Mouse (Mus musculus) stomach, postnatal 0 days (tissue): Measurements from ENCODE around the gene Stxbp5l. TPM values are rescaled to one million over a fixed set of nuclear protein-coding genes. Genes with fewer than 3 reads are reported as not detected.
A peak's percentile ranks its signal among the peaks of the same experiment; 100 is the strongest.

Experiments used
- ATAC-seq: fragments of 200-750 bp; cut with Nextera tagmentation; 2 replicates; pipeline ENCODE4 v1.8.0; 2017; ENCODE audit not compliant: low FRiP score, low TSS enrichment
- DNase-seq: peaks from one replicate; pipeline ENCODE4 v3.0.0-alpha.2; 2016; ENCODE audit warnings: low spot score
- H3K27ac ChIP-seq: fragments of 300-500 bp; sonication (generic); replicated peaks from 2 replicates; pipeline ENCODE4 v1.5.1; 2014; ENCODE audit warnings: mild to moderate bottlenecking, control low read depth
- H3K27me3 ChIP-seq: fragments of 300-500 bp; sonication (generic); 2 replicates; pipeline ENCODE4 v1.6.1; 2014; ENCODE audit warnings: low read length; ENCODE audit not compliant: control insufficient read depth, insufficient read depth
- H3K36me3 ChIP-seq: fragments of 300-500 bp; sonication (generic); 2 replicates; pipeline ENCODE4 v1.6.1; 2014; ENCODE audit warnings: low read length, mixed read lengths; ENCODE audit not compliant: control insufficient read depth, insufficient read depth
- H3K4me1 ChIP-seq: fragments of 300-500 bp; sonication (generic); replicated peaks from 2 replicates; pipeline ENCODE4 v1.6.1; 2014; ENCODE audit warnings: antibody characterized with exemption; ENCODE audit not compliant: control insufficient read depth, insufficient read depth
- H3K4me2 ChIP-seq: fragments of 300-500 bp; sonication (generic); replicated peaks from 2 replicates; pipeline ENCODE4 v1.6.1; 2014; ENCODE audit warnings: low read depth, mild to moderate bottlenecking, control low read depth, moderate library complexity
- H3K4me3 ChIP-seq: fragments of 300-500 bp; sonication (generic); 2 replicates; pipeline ENCODE4 v1.5.1; 2014; ENCODE audit warnings: low read depth, low read length, control low read depth
- H3K9ac ChIP-seq: fragments of 300-500 bp; sonication (generic); 2 replicates; pipeline ENCODE4 v1.6.1; 2014; ENCODE audit warnings: mild to moderate bottlenecking, low read length, control low read depth, mixed read lengths
- H3K9me3 ChIP-seq: fragments of 300-500 bp; sonication (generic); 2 replicates; pipeline ENCODE4 v1.6.1; 2016; ENCODE audit warnings: low read length; ENCODE audit not compliant: control insufficient read depth
- CTCF ChIP-seq: IDR thresholded peaks from 2 replicates; pipeline ENCODE4 v1.5.1; 2016; ENCODE audit warnings: antibody characterized with exemption, low read depth, mild to moderate bottlenecking, moderate library complexity
- EP300 ChIP-seq: optimal IDR thresholded peaks from 2 replicates; pipeline ENCODE3; 2016; ENCODE audit warnings: antibody characterized with exemption
- WGBS: fragments of 180-500 bp; shearing (Covaris S2); extraction: QIAGEN DNeasy Blood & Tissue Kit; methylation state at CpG from one replicate; pipeline ENCODE4 v1.1.7; 2014; 5-methylcytosine and 5-hydroxymethylcytosine counted together
- polyA plus RNA-seq: library from polyadenylated mRNA; unstranded; fragments of >200 nt; fragmentation: Nextera tagmentation; extraction: Ambion mirVana; gene quantifications from 2 replicates; pipeline ENCODE4 v1.2.1, GENCODE M21; 2015

The Stxbp5l gene
- polyA plus RNA-seq, 1 experiment from 2014 or later: 2.5 TPM

DNA sequence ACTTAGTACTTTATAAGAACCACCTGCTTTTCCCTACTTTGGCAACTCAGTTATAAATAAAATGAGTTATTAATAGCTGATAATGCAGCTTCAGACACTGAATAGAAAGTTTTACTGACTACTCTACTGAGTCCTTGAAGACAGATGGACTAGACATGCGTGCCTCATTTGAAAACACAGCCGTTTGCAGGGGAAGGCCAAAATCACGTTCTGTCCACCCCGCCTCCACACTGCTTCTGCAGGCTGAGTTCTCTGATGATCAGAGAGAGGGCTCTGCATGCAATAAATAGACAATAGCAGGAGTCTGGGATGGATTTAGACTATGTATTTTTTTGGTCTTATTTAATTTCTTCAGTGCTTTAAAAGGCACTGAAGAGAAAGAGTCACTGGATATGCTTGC is 20.8 kb upstream of the Stxbp5l start:
- no peak for ATAC-seq
- no peak overlapping the region for H3K4me2 ChIP-seq
- H3K4me3 ChIP-seq: no peak overlapping the region
- no peak overlapping the region for H3K9ac ChIP-seq
- no peaks in the 10 kb centered on the region for H3K9me3 ChIP-seq
- no peaks in the 10 kb centered on the region for H3K27me3 ChIP-seq
- H3K36me3 ChIP-seq: no peaks in the 10 kb centered on the region
- H3K27ac ChIP-seq: no peak overlapping the region
- 60% methylated on average over 4 of the region's 4 CpGs for WGBS
- TF ChIP-seq EP300 (no peak), CTCF (no peak)
- no peak for DNase-seq
- H3K4me1 ChIP-seq: no peaks in the 10 kb centered on the region

DNA sequence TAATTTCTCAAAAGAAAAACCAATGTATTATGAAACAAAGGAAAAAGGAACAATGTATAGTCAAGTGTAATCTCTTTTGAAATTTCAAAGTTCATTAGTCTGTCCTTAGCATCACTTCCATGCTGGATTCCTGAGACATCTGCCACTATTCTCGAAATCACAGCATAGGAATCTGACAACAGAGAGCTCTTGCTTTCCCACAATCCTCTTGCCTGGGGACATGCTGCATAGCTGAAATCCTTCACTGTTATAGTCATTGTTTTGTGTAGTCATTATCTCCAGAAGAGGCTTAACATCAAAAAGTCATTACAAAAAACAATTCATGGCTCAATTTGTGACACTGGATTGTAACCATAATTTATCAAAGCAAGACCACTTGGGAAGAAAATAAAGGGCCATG is 20.2 kb upstream of the Stxbp5l start:
- WGBS: 54% methylated on average over 1 of the region's 1 CpGs
- Histone ChIP-seq H3K4me3 (no peak overlapping the region), H3K9me3 (no peaks in the 10 kb centered on the region), H3K4me1 (no peaks in the 10 kb centered on the region), H3K4me2 (no peak overlapping the region), H3K27me3 (no peaks in the 10 kb centered on the region), H3K9ac (no peak overlapping the region), H3K36me3 (no peaks in the 10 kb centered on the region), H3K27ac (no peak overlapping the region)
- ATAC-seq (no peak), DNase-seq (no peak)
- no peak for TF ChIP-seq EP300

DNA sequence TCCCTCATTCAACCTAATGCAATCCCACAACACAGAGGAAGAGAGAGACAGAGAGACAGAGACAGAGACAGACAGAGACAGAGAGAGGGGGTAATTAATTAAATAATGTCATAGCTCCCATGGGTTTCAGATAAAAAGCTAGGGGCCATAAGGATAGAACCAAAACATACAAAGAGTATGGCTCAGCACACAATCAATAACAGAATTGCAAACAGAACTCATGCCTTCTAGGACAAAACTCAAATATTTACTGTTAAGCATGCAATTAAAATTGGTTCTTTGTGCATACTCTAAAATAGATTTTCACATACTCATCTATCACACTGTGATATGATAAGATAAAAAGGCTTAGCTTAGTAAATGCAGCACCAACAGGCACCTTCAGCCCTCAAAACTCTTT is 5.2 kb upstream of the Stxbp5l start:
- no peaks in the 10 kb centered on the region for H3K4me1 ChIP-seq
- no peak overlapping the region for H3K4me3 ChIP-seq
- DNase-seq (no peak), ATAC-seq (no peak)
- H3K9ac ChIP-seq: no peak overlapping the region
- H3K27ac ChIP-seq: no peak overlapping the region
- TF ChIP-seq CTCF (no peak), EP300 (no peak)
- H3K36me3 ChIP-seq: no peaks in the 10 kb centered on the region
- no peaks in the 10 kb centered on the region for H3K27me3 ChIP-seq
- H3K9me3 ChIP-seq: no peaks in the 10 kb centered on the region
- no peak overlapping the region for H3K4me2 ChIP-seq

DNA sequence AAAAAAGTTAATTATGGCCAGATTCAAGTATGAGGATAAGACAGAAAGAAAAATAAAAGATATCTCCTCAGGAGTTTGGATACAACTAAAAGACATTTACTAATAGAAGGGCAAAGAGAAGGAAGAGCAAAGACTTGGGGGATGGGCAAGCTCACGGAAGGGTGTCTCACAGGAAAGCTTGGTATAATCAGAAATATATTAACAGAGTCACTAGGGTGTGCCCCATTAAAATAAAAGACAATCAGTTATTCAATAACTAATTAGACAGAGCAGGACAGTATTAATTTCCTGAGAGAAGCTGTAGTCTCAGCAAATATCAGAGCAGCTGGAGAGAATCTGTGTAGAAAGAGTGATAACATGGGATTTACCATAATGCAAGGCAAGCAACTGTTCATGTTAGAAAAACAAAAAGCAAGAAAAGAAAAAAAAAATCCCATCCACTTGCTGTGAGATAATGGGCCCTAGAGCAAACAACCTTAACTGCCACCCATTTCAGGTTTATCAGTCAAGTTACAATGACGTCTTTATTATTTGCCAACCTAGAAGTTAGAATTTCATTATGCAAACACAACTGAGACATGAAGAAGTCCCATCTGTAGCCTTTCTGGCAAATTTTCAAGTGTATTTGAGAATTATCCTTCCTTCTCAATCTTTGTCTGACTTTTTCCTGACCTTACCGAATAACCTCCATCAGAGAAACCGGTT is 4.6 kb upstream of the Stxbp5l start:
- Histone ChIP-seq H3K9ac (no peak overlapping the region), H3K9me3 (no peaks in the 10 kb centered on the region), H3K4me1 (no peaks in the 10 kb centered on the region), H3K27me3 (no peaks in the 10 kb centered on the region), H3K4me2 (no peak overlapping the region), H3K27ac (no peak overlapping the region), H3K36me3 (no peaks in the 10 kb centered on the region), H3K4me3 (no peak overlapping the region)
- WGBS: 44% methylated on average over 4 of the region's 4 CpGs
- DNase-seq: no peak
- ATAC-seq: no peak
- no peak for TF ChIP-seq CTCF

DNA sequence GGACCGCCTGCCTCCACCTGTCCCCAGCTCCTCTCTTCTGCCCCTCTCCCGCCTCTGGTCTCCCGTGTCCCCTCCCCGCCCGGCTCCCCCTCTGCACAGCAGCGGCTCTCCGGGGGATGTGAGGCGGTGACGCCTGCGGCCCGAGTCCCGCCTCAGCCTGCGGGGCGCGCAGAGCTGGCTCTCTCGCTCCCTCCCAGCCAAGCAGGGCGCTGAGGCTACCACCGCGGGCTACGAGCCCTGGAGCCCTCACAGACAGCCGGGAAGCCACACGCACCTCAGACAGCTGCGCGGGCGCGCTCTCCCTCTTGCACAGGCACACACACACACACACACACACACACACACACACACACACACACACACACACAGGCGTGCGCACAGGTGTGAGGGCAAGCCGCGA is 393 bp downstream of the Stxbp5l start:
- DNase-seq (no peak), ATAC-seq (peak; percentile 53)
- H3K36me3 ChIP-seq: no peaks in the 10 kb centered on the region
- no peaks in the 10 kb centered on the region for H3K27me3 ChIP-seq
- TF ChIP-seq CTCF (no peak), EP300 (no peak)
- 2% methylated on average over 29 of the region's 30 CpGs for WGBS
- peak overlapping the region; percentile 91 for H3K4me2 ChIP-seq
- peak overlapping the region; percentile 47 for H3K4me3 ChIP-seq
- H3K9ac ChIP-seq: no peak overlapping the region
- no peak overlapping the region for H3K27ac ChIP-seq
- H3K9me3 ChIP-seq: no peaks in the 10 kb centered on the region
- H3K4me1 ChIP-seq: no peaks in the 10 kb centered on the region

DNA sequence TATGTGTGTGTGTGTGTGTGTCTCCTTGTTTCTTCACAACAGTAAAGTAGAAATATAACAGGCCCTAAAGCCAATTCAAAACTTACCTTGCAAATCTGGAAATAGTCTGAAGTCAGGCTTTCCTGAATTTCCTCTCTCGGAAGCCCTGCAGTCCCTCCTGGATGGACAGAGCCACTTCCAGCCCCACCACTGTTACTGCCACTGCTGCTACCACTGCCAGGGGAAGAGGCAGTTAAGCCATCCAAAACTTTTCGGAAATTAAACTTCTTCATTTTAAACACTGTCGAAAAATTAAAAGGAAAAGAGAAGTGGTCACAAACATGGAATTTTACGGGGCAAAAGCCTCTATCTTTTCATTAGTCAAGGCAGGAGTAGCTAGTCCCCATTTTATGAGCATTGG is 1.3 kb downstream of the Stxbp5l start:
- TF ChIP-seq CTCF (no peak), EP300 (no peak)
- H3K27me3 ChIP-seq: no peaks in the 10 kb centered on the region
- WGBS: 54% methylated on average over 4 of the region's 4 CpGs
- H3K4me1 ChIP-seq: no peaks in the 10 kb centered on the region
- H3K9ac ChIP-seq: no peak overlapping the region
- DNase-seq (no peak), ATAC-seq (no peak)
- H3K27ac ChIP-seq: no peak overlapping the region
- no peak overlapping the region for H3K4me3 ChIP-seq
- no peak overlapping the region for H3K4me2 ChIP-seq
- H3K36me3 ChIP-seq: no peaks in the 10 kb centered on the region
- no peaks in the 10 kb centered on the region for H3K9me3 ChIP-seq
